Mouse (Mus musculus) bone marrow macrophage, adult 2 months (primary cell): ENCODE measurements around the gene Krt2. TPM values are rescaled to one million over a fixed set of nuclear protein-coding genes. Genes with fewer than 3 reads are reported as not detected.

Experiments
- H3K27ac ChIP-seq: 2 replicates; pipeline ENCODE4 v1.5.1; 2012; ENCODE audit warnings: low read depth, low read length; ENCODE audit not compliant: insufficient read depth
- H3K4me1 ChIP-seq: 2 replicates; pipeline ENCODE4 v1.6.1; 2012; ENCODE audit warnings: low read length; ENCODE audit not compliant: control insufficient read depth, insufficient read depth
- H3K4me3 ChIP-seq: 2 replicates; pipeline ENCODE4 v1.5.1; 2012; ENCODE audit warnings: mild to moderate bottlenecking, low read length, moderate library complexity; ENCODE audit not compliant: insufficient read depth
- CTCF ChIP-seq: IDR thresholded peaks from 2 replicates; pipeline ENCODE4 v1.5.1; 2012; ENCODE audit warnings: low read depth, mild to moderate bottlenecking, low read length, moderate library complexity
- POLR2A ChIP-seq: IDR thresholded peaks from 2 replicates; pipeline ENCODE4 v1.6.1; 2012; ENCODE audit warnings: mild to moderate bottlenecking, low read depth, low read length, borderline replicate concordance
- polyA plus RNA-seq: library from polyadenylated mRNA; stranded (reverse); fragments of >200 nt; gene quantifications from 2 replicates; pipeline ENCODE4 v1.2.4, GENCODE M21; 2012; ENCODE audit not compliant: missing spikeins, insufficient read depth, insufficient read length

The Krt2 gene
- polyA plus RNA-seq, 1 experiment: not detected

DNA sequence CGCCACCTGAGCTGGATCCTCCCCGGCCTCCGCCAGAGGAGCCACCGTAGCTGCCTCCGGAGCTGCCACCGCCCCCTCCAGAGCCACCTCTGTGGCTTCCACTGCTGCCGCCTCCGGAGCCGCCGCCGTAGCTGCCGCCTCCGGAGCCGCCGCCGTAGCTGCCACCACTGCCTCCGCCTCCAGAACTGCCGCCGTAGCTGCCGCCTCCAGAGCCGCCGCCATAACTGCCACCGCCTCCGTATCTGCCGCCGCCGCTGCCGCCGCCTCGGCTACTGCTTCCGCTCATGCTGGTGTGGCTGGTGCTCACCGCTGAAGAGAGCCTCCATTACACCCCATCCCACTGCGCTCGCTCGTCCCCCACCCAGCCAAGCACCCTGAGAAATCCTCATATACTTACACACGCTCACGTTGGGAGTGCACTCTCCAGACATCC is 28.0 kb upstream of the Krt2 start:
- peak overlapping the region; percentile 35; the same call in 1 of the 2 replicates for H3K4me3 ChIP-seq
- no peak overlapping the region for H3K27ac ChIP-seq
- TF ChIP-seq POLR2A (no peak), CTCF (no peak)
- H3K4me1 ChIP-seq: no peaks in the 10 kb centered on the region

- Histone ChIP-seq H3K4me3 (no peak overlapping the region), H3K27ac (no peak overlapping the region), H3K4me1 (no peaks in the 10 kb centered on the region)
- TF ChIP-seq CTCF: no peak
- TF ChIP-seq POLR2A: no peak
Observed at GRCm38 (mm10) chr15:101843192-101843591, 25.2 kb upstream of the Krt2 start.

GRCm38 (mm10) chr15:101834784-101835328 is 16.9 kb upstream of the Krt2 start:
- Histone ChIP-seq H3K4me1 (no peaks in the 10 kb centered on the region), H3K4me3 (no peak overlapping the region)

DNA sequence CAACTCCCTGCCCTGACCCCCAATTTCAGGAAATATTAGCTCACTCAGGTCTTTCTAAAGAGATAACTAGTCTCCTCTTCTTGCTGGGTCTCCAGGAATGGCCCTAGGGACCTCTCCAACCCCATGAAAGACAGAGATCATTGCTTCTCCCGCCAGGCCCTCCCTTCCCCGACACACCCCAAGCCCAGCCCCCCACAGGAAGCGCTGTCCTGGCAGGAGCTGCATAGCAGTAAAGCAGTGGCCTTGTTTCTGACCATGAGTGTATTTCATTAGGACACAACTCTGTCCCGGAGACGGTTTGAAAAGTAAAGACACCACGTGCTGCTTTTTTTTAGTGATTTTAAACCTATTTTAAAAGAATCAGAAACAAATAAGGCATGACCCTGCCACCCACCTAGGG is 15.2 kb upstream of the Krt2 start:
- Histone ChIP-seq H3K27ac (no peak overlapping the region), H3K4me1 (no peaks in the 10 kb centered on the region), H3K4me3 (no peak overlapping the region)
- TF ChIP-seq POLR2A (no peak), CTCF (no peak)

More at GRCm38 (mm10) chr15:101834784-101835328, 16.9 kb upstream of the Krt2 start:
- no peak for TF ChIP-seq POLR2A
- TF ChIP-seq CTCF: no peak
- no peak overlapping the region for H3K27ac ChIP-seq

DNA sequence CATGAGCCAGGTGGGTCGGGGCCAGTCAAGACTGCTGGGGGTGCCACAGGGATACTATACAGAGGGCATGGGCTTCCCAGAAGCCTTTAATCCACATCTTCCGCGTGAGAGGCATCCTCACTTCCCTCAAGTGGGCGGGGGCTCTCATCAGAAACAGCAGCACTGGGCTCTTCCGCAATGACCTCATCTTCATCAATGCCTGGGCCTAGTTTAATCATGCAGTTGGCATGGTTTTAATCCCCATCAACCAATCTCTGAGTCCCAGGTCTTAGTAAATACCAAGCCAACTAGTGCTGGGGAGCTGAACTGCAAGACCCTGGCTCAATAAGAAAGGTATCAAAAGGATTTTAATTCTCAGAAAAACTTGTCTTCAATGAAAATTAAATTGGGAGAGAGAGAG is 11.5 kb upstream of the Krt2 start:
- TF ChIP-seq CTCF (no peak), POLR2A (no peak)
- Histone ChIP-seq H3K27ac (no peak overlapping the region), H3K4me3 (no peak overlapping the region), H3K4me1 (no peaks in the 10 kb centered on the region)

GRCm38 (mm10) chr15:101821786-101822185 is 3.8 kb upstream of the Krt2 start:
- no peak overlapping the region for H3K27ac ChIP-seq
- TF ChIP-seq CTCF: no peak
- TF ChIP-seq POLR2A: no peak
- no peaks in the 10 kb centered on the region for H3K4me1 ChIP-seq
- no peak overlapping the region for H3K4me3 ChIP-seq

DNA sequence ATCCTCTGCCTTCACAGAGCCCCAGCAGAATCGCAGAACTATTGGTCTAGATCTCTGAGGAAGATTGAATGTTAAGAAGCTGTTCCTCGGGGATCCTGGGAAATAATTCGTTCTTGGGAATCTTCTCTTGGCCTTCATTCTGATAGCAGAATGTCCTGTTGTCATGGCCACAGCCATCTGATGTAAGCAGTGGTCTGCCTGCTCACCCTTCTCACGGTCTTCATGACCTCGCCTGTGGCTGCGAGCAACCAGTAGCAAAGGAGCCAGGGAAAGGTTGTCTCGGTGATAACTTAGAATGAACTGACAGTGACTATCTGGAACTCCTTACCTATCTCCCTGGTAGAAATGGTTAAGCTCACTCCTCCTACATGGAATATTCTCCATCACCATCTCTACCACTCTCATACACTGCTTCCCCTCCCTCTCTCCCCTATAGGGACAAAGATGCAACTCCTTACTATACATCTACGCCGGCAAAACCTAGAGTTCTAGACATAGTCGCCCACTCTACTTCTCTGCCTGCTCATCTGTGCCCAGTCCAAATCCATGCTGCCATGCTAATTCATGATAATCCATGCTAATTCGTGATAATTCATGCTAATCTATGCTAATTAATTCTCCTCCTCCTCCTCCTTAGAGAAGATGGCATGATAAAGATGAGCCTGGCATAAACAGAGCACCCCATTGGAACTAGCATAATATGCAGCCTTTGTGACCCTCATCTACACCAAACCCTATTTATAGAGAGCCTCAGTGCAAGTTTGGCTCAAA is 14.7 kb downstream of the Krt2 start:
- no peaks in the 10 kb centered on the region for H3K4me1 ChIP-seq
- no peak for TF ChIP-seq POLR2A

GRCm38 (mm10) chr15:101802296-101802835 is 15.6 kb downstream of the Krt2 start, which contains the start of gene Krt73:
TSS of gene Krt73 (minus strand) at chr15:101802346.
- no peak for TF ChIP-seq POLR2A
- no peak for TF ChIP-seq CTCF
- no peak within 1 kb of the TSS for H3K27ac ChIP-seq
- no peak within 1 kb of the TSS for H3K4me3 ChIP-seq
- no peaks in the 10 kb centered on the region for H3K4me1 ChIP-seq

More for the DNA sequence above, 14.7 kb downstream of the Krt2 start:
- Histone ChIP-seq H3K27ac (no peak overlapping the region), H3K4me3 (no peak overlapping the region)

GRCm38 (mm10) chr15:101790867-101791266 is 27.1 kb downstream of the Krt2 start:
- Histone ChIP-seq H3K4me1 (no peaks in the 10 kb centered on the region), H3K27ac (no peak overlapping the region), H3K4me3 (no peak overlapping the region)
- TF ChIP-seq CTCF: no peak
- TF ChIP-seq POLR2A: no peak

DNA sequence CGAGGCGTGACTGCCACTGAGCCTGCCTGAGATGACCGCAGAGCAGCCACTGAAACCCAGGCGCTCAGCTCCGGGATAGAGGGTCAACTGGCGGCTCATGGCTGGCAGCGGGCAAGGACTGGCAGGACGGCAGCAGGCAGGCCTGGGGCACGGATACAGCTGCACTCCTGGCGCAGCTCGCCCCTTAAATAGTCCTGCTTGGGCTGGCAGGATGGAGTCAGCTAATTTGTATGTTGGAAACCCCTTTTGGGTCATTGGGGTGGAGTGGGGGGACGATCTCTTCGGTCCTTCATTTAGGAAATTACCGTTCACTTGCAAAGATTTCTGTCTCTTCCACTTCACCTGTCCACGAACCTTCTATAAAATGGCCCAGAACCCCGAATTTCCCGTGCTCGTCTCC is 31.6 kb downstream of the Krt2 start, which contains the start of gene Krt72:
Gene Krt72, minus strand, starts transcription at position 101 of the 400 bp plus-strand sequence.
- H3K27ac ChIP-seq: no peak within 1 kb of the TSS
- H3K4me1 ChIP-seq: no peaks in the 10 kb centered on the region
- TF ChIP-seq POLR2A: no peak
- H3K4me3 ChIP-seq: no peak within 1 kb of the TSS
